Mouse (Mus musculus) activated CD4-positive, CD25-positive, alpha-beta regulatory T cell, adult 4 months (primary cell): ENCODE results near the gene Spata45. TPM values are rescaled to one million over a fixed set of nuclear protein-coding genes. Genes with fewer than 3 reads are reported as not detected.

Experiments used
- ATAC-seq: one replicate; pipeline ENCODE4 v1.8.0; 2017
- polyA plus RNA-seq, 2 experiments: library from polyadenylated mRNA; unstranded; fragments of 100-300 nt; shearing (Covaris generic); gene quantifications; one replicate each; pipeline ENCODE4 v1.2.1; 2017

The Spata45 gene
- polyA plus RNA-seq, 2 experiments from 2014 or later, result not detected

- no peak for ATAC-seq
These were observed 50.0 kb downstream of the Spata45 start for GRCm38 (mm10) chr1:191086304-191086878.

- no peak for ATAC-seq
These were observed 50.5 kb downstream of the Spata45 start for GRCm38 (mm10) chr1:191086960-191087359.

DNA sequence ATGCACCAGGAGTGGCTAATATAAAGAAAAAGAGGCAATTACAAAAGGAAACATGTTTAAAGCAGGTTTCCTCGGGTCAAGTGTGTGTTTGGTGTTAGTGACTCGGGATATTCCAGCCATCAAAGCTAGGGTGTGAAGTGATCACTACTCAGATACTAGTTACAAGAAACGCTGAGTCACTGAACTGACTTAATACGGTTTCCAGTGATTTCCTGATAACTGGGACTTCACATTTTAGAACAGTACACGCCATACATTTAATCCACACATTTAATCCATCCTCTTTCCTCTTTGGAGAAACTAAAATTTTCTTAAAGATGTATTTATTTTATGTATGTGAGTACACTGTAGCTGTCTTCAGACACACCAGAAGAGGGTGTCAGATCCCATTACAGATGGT, 51.5 kb downstream of the Spata45 start:
- no peak for ATAC-seq

DNA sequence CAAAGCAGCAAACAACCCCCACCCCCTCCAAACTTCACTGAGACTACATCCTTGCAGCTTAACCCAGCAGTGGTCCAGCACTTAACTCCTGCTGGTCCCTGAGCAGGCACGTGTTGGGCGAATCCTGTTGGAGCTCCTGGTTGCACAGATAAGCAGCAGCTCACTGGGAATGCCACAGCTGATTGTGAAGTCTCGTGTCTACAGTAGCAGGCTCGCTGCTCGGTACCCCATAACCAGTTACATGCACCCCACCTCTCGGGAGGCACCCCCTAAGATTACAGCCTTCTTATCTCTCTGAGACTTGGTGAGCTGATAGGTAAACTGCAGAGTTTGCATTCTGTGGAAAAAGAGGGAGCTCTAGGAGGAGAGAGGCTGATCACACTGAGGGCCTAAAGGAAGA, 52.9 kb downstream of the Spata45 start:
- ATAC-seq, result no peak

- no peak for ATAC-seq
These were observed 55.6 kb downstream of the Spata45 start for GRCm38 (mm10) chr1:191092050-191092449.

Other genes with a start within 250 kb of the Spata45 start
- 1 to 10 TPM; 7.2 to 8.0 TPM for gene Rps6kc1, start 124.9 kb upstream of the Spata45 start, polyA plus RNA-seq
- gene Angel2, start 111.5 kb upstream of the Spata45 start, polyA plus RNA-seq, result 10 to 100 TPM; 42.1 to 53.8 TPM
- gene Vash2, start 57.3 kb upstream of the Spata45 start, polyA plus RNA-seq, result under 1 TPM; 0.15 to 0.30 TPM
- 1 to 10 TPM; 6.1 to 8.5 TPM for gene Flvcr1, start 10.5 kb upstream of the Spata45 start, polyA plus RNA-seq
- 10 to 100 TPM in 1 of 2 experiments, 1 to 10 TPM in 1; 7.3 to 10.8 TPM for gene Tatdn3, start 26.3 kb downstream of the Spata45 start, polyA plus RNA-seq
- 1 to 10 TPM; 2.0 to 5.2 TPM for gene Nsl1, start 26.4 kb downstream of the Spata45 start, polyA plus RNA-seq
- not detected for gene Batf3, start 61.2 kb downstream of the Spata45 start, polyA plus RNA-seq
- not detected for gene Fam71a, start 128.2 kb downstream of the Spata45 start, polyA plus RNA-seq
- not detected for gene Atf3, start 181.4 kb downstream of the Spata45 start, polyA plus RNA-seq